Mouse (Mus musculus): ENCODE results near the gene Mybpc3. TPM values are rescaled to one million over a fixed set of nuclear protein-coding genes. Genes with fewer than 3 reads are reported as not detected.

The Mybpc3 gene
- polyA plus RNA-seq, 1 experiment from 2014 or later: 0.28 TPM

- H3K9me3 ChIP-seq (replicated peaks): no peaks in the 10 kb centered on the region
- H3K27me3 ChIP-seq: no peaks in the 10 kb centered on the region
- no peaks in the 10 kb centered on the region for H3K4me1 ChIP-seq
- H3K27ac ChIP-seq: no peak overlapping the region
- H3K36me3 ChIP-seq: peaks cover 88% of the 10 kb centered on the region
- ATAC-seq (ENCODE audit: low FRiP score): no peak
- no peak overlapping the region for H3K9ac ChIP-seq
- 91% methylated on average over 4 of the region's 4 CpGs for WGBS
- H3K4me2 ChIP-seq (replicated peaks): no peak overlapping the region
- H3K4me3 ChIP-seq: no peak overlapping the region
Measured at GRCm38 (mm10) chr2:91162952-91163351, 45.0 kb downstream of the Mybpc3 start.

- H3K27me3 ChIP-seq: no peaks in the 10 kb centered on the region
- peaks cover 87% of the 10 kb centered on the region for H3K36me3 ChIP-seq
- no peak for ATAC-seq (ENCODE audit: low FRiP score)
Measured at GRCm38 (mm10) chr2:91163532-91163931, 45.6 kb downstream of the Mybpc3 start.

GRCm38 (mm10) chr2:91164991-91165390 is 47.0 kb downstream of the Mybpc3 start:
- no peaks in the 10 kb centered on the region for H3K27me3 ChIP-seq
- H3K4me2 ChIP-seq (replicated peaks): no peak overlapping the region
- 93% methylated on average over 6 of the region's 6 CpGs for WGBS
- no peaks in the 10 kb centered on the region for H3K4me1 ChIP-seq
- peaks cover 88% of the 10 kb centered on the region for H3K36me3 ChIP-seq
- H3K9me3 ChIP-seq (replicated peaks): no peaks in the 10 kb centered on the region
- ATAC-seq (ENCODE audit: low FRiP score): no peak
- no peak overlapping the region for H3K27ac ChIP-seq
- H3K4me3 ChIP-seq: no peak overlapping the region
- H3K9ac ChIP-seq: no peak overlapping the region

More at GRCm38 (mm10) chr2:91163532-91163931, 45.6 kb downstream of the Mybpc3 start:
- Histone ChIP-seq H3K9ac (no peak overlapping the region), H3K4me1 (no peaks in the 10 kb centered on the region), H3K9me3 (replicated peaks) (no peaks in the 10 kb centered on the region), H3K4me3 (no peak overlapping the region), H3K27ac (no peak overlapping the region), H3K4me2 (replicated peaks) (no peak overlapping the region)
- 87% methylated on average over 5 of the region's 5 CpGs for WGBS

- no peak overlapping the region for H3K9ac ChIP-seq
- no peak for ATAC-seq (ENCODE audit: low FRiP score)
- H3K36me3 ChIP-seq: peaks cover 85% of the 10 kb centered on the region
- H3K9me3 ChIP-seq (replicated peaks): no peaks in the 10 kb centered on the region
- no peak overlapping the region for H3K4me3 ChIP-seq
- H3K4me2 ChIP-seq (replicated peaks): no peak overlapping the region
- 73% methylated on average over 4 of the region's 4 CpGs for WGBS
- H3K4me1 ChIP-seq: no peaks in the 10 kb centered on the region
- H3K27me3 ChIP-seq: no peaks in the 10 kb centered on the region
- H3K27ac ChIP-seq: no peak overlapping the region
Measured at GRCm38 (mm10) chr2:91167629-91168028, 49.7 kb downstream of the Mybpc3 start.

- no peak for ATAC-seq (ENCODE audit: low FRiP score)
- no peak overlapping the region for H3K9ac ChIP-seq
- no peak overlapping the region for H3K4me3 ChIP-seq
- H3K27me3 ChIP-seq: no peaks in the 10 kb centered on the region
- 87% methylated on average over 25 of the region's 25 CpGs for WGBS
- H3K4me1 ChIP-seq: no peaks in the 10 kb centered on the region
- no peak overlapping the region for H3K27ac ChIP-seq
- no peak overlapping the region for H3K4me2 ChIP-seq (replicated peaks)
- peaks cover 82% of the 10 kb centered on the region for H3K36me3 ChIP-seq
- no peaks in the 10 kb centered on the region for H3K9me3 ChIP-seq (replicated peaks)
Measured at GRCm38 (mm10) chr2:91169587-91170322, 51.8 kb downstream of the Mybpc3 start.

GRCm38 (mm10) chr2:91175490-91175889 is 57.5 kb downstream of the Mybpc3 start:
- Histone ChIP-seq H3K4me3 (no peak overlapping the region), H3K27ac (no peak overlapping the region), H3K9ac (no peak overlapping the region), H3K4me1 (peaks cover 8% of the 10 kb centered on the region), H3K27me3 (no peaks in the 10 kb centered on the region), H3K4me2 (replicated peaks) (no peak overlapping the region), H3K36me3 (peaks cover 61% of the 10 kb centered on the region), H3K9me3 (replicated peaks) (no peaks in the 10 kb centered on the region)
- ATAC-seq (ENCODE audit: low FRiP score): no peak
- 89% methylated on average over 4 of the region's 4 CpGs for WGBS

GRCm38 (mm10) chr2:91176234-91176633 is 58.3 kb downstream of the Mybpc3 start:
- Histone ChIP-seq H3K27ac (no peak overlapping the region), H3K4me1 (peaks cover 15% of the 10 kb centered on the region), H3K27me3 (no peaks in the 10 kb centered on the region), H3K9ac (no peak overlapping the region), H3K36me3 (peaks cover 59% of the 10 kb centered on the region), H3K4me3 (no peak overlapping the region), H3K9me3 (replicated peaks) (no peaks in the 10 kb centered on the region), H3K4me2 (replicated peaks) (no peak overlapping the region)
- ATAC-seq (ENCODE audit: low FRiP score): no peak
- WGBS: 79% methylated on average over 6 of the region's 6 CpGs

- ATAC-seq (ENCODE audit: low FRiP score): no peak
- Histone ChIP-seq H3K36me3 (peaks cover 31% of the 10 kb centered on the region), H3K4me1 (peaks cover 31% of the 10 kb centered on the region), H3K27me3 (no peaks in the 10 kb centered on the region), H3K9me3 (replicated peaks) (no peaks in the 10 kb centered on the region), H3K27ac (no peak overlapping the region), H3K9ac (no peak overlapping the region), H3K4me2 (replicated peaks) (no peak overlapping the region), H3K4me3 (no peak overlapping the region)
- WGBS: 45% methylated on average over 4 of the region's 4 CpGs
Measured at GRCm38 (mm10) chr2:91179825-91180224, 61.9 kb downstream of the Mybpc3 start.

GRCm38 (mm10) chr2:91180706-91181105 is 62.8 kb downstream of the Mybpc3 start:
- H3K9ac ChIP-seq: 0 out of 2 replicates have a peak overlapping the region, but pooled peaks have one; percentile 4
- no peaks in the 10 kb centered on the region for H3K9me3 ChIP-seq (replicated peaks)
- ATAC-seq (ENCODE audit: low FRiP score): no peak
- H3K27me3 ChIP-seq: no peaks in the 10 kb centered on the region
- peaks cover 31% of the 10 kb centered on the region for H3K4me1 ChIP-seq
- H3K36me3 ChIP-seq: peaks cover 25% of the 10 kb centered on the region
- 74% methylated on average over 5 of the region's 5 CpGs for WGBS
- no peak overlapping the region for H3K4me3 ChIP-seq
- peak overlapping the region; percentile 25; the same call in 1 of the 2 replicates for H3K4me2 ChIP-seq (replicated peaks)
- no peak overlapping the region for H3K27ac ChIP-seq

GRCm38 (mm10) chr2:91182016-91182404 is 64.1 kb downstream of the Mybpc3 start:
- Histone ChIP-seq H3K9me3 (replicated peaks) (no peaks in the 10 kb centered on the region), H3K4me1 (peaks cover 31% of the 10 kb centered on the region), H3K9ac (peak overlapping the region; percentile 79), H3K36me3 (peaks cover 12% of the 10 kb centered on the region), H3K27me3 (no peaks in the 10 kb centered on the region), H3K4me3 (peak overlapping the region; percentile 76), H3K4me2 (replicated peaks) (peak overlapping the region; percentile 84), H3K27ac (peak overlapping the region; percentile 90)
- no peak for ATAC-seq (ENCODE audit: low FRiP score)
- whole genome bisulfite sequencing: 8% methylated on average over 8 of the region's 8 CpGs

GRCm38 (mm10) chr2:91182405-91183147 is 64.6 kb downstream of the Mybpc3 start:
- no peaks in the 10 kb centered on the region for H3K9me3 ChIP-seq (replicated peaks)
- H3K4me1 ChIP-seq: peaks cover 31% of the 10 kb centered on the region
- peak overlapping the region; percentile 79 for H3K9ac ChIP-seq
- 1% methylated on average over 80 of the region's 81 CpGs for WGBS
- peaks cover 11% of the 10 kb centered on the region for H3K36me3 ChIP-seq
- peak overlapping the region; percentile 76 for H3K4me3 ChIP-seq
- ATAC-seq (ENCODE audit: low FRiP score): peak; percentile 97
- no peaks in the 10 kb centered on the region for H3K27me3 ChIP-seq
- peak overlapping the region; percentile 84 for H3K4me2 ChIP-seq (replicated peaks)
- H3K27ac ChIP-seq: peak overlapping the region; percentile 90

GRCm38 (mm10) chr2:91183148-91183513 is 65.2 kb downstream of the Mybpc3 start:
- peak; percentile 97 for ATAC-seq (ENCODE audit: low FRiP score)
- peak overlapping the region; percentile 90 for H3K27ac ChIP-seq
- peak overlapping the region; percentile 79 for H3K9ac ChIP-seq
- peaks cover 5% of the 10 kb centered on the region for H3K36me3 ChIP-seq
- H3K4me1 ChIP-seq: peaks cover 31% of the 10 kb centered on the region
- H3K4me3 ChIP-seq: peak overlapping the region; percentile 76
- under 1% methylated on average over 9 of the region's 9 CpGs for WGBS
- H3K27me3 ChIP-seq: no peaks in the 10 kb centered on the region
- no peaks in the 10 kb centered on the region for H3K9me3 ChIP-seq (replicated peaks)
- peak overlapping the region; percentile 84 for H3K4me2 ChIP-seq (replicated peaks)
